Mouse (Mus musculus): ENCODE results near the gene Lmna. TPM values are rescaled to one million over a fixed set of nuclear protein-coding genes. Genes with fewer than 3 reads are reported as not detected.
A peak's percentile ranks its signal among the peaks of the same experiment; 100 is the strongest.

The Lmna gene
- total RNA-seq, 2 experiments from 2014 or later, result 42.0 to 49.3 TPM

DNA sequence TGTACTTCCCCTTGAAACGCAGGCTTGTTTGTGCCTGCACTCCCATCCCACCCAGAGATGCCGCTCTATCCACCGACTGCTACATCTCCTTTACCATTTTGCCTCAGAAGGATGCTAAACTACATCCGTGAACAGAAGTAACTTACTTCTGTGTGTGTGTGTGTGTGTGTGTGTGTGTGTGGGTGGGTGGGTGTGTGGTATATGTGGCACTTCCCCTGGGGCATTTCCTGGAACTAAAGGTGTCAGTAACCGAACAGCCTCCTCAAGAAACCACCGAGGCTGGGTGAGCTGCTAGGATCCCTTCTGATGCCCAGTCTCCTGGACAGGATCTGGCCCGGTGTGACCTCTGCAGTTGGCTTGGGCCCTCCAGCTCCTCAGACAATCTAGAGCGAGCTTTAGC is 55.8 kb downstream of the Lmna start:
- no peak for DNase-seq (ENCODE audit: low spot score in 2 of 2)

- no peak for DNase-seq (ENCODE audit: low spot score in 2 of 2)
These were observed 56.4 kb downstream of the Lmna start for GRCm38 (mm10) chr3:88453369-88453768.

GRCm38 (mm10) chr3:88452716-88453115 is 57.0 kb downstream of the Lmna start:
- DNase-seq (ENCODE audit: low spot score in 2 of 2), result no peak

DNA sequence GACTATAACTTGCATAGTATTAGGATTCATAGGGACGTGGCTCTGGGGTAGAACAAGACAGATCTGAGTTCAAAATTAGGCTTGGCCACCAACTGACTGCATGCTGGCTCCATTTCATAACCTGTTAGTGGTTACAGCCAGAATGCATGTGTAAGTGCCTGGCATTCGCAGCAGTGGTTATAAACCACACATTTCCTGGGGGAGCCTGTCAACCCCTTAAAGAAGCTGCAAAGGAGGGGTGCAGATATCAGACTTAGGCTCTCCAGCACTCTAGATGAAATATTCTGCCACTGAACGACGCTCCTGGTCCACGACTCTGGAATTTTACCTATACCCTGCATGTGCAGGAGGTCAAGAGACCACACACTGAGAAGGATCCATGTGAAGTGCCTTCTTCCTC is 57.5 kb downstream of the Lmna start:
- DNase-seq (ENCODE audit: low spot score in 2 of 2), result no peak

DNA sequence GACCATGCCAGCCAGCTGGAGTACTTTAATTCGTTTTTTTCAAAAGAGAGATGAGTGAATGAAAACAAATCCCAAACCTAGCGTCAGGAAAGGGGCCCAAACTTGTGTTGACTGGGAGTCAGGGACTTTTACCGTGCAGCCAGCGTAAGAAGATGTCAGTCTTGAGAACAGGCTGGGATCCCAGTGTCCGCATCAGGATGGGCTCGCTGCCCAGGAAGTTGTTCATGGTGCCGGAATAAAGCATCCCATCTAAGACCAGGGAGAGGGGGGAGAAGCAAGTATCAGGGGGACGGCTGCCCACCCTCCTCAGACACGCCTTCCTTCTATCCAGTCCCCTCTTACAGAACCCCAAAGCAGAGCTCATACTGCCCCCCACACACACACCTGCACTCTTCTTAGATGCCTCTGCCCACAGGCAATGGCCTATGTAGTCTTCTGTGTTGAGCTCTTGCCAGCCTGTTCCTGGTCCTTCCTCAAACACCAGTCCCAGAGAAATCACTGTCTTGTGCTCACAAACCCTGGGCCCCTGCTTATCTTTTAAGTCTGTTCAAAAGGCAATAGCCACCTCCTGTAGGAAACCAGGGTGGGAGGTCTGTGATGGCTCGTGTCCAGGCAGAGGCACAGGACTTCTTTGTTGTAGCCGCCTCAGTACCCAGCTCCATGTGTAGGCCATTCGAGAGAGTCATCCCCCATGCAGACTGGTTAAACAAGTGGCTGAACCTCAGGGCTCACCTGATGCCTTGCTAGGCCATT is 59.2 kb downstream of the Lmna start:
- no peak for DNase-seq (ENCODE audit: low spot score in 2 of 2)

DNA sequence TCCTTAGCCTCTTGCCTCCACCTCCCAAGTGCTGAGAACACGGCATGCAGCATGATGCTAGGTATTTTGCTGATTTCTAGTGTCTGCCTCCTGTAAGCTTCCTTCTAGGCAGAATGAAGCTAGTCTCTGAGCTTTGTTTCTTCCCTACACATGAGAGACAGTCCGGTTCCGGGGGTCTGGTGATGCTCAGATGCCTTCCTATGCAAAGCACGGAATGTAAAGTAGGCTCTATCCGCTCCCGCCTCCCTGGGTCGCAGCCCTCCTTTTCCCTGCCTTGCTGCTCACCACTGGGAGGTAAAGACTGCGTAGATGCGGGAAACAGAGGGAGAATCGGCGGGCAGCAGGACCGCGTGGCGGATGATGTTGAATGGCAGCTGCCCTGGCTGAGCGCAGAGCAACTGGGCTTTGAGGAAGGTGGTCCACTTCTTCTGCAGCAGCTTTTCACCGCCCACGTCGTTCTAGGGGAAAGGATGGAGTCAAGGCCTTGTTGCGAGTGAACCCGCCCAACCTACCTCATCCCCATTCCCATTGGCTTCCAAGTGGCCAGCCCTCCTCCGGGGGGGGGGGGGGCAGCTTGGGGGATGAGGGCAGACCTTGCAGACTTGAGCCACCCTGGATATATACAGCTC is 60.2 kb downstream of the Lmna start:
- DNase-seq (ENCODE audit: low spot score in 2 of 2), result no peak

DNA sequence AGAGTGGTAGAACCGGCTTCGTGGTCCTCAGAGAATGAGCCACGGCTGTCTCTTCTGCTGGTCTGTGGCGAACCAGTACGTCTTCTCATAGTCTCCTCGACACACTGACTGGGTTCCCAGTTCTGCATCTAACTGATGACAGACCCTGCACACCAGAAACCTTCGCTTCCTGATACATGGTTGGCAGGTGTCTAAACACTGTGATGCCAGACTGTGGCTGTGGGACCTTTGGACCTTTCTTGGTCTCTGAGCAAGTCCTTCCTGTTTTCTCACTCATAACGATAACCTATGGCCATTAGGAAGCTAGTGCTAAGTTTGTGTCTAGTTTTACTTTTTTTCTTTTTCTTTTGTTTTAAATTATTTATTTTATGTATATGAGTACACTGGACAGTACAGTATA is 61.3 kb downstream of the Lmna start:
- no peak for DNase-seq (ENCODE audit: low spot score in 2 of 2)

DNA sequence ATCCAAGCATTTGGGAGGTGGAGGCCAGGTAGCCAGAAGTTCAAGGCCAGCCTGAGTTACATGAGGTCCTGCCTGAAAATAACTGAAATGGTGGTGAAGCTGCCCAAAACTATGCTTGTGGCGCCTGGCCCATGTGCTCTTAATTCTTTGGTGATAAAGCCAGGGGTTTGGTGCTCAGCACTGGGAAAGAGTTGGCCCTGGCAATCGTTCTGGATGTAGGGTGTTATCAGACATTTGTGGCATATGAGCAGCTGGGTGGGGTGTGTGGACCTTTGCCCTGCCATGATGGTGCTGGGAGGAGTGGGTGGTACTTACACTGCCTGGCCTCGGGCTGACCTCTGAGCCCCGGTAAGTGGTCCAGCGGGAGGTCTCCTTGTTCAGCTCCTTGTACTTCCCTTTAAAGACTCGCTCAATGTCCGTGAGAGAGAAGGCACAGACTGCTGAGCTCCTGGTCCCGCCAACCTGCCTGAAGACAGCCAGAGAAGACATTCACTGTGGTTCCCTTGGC is 62.0 kb downstream of the Lmna start:
- no peak for DNase-seq (ENCODE audit: low spot score in 2 of 2)

DNA sequence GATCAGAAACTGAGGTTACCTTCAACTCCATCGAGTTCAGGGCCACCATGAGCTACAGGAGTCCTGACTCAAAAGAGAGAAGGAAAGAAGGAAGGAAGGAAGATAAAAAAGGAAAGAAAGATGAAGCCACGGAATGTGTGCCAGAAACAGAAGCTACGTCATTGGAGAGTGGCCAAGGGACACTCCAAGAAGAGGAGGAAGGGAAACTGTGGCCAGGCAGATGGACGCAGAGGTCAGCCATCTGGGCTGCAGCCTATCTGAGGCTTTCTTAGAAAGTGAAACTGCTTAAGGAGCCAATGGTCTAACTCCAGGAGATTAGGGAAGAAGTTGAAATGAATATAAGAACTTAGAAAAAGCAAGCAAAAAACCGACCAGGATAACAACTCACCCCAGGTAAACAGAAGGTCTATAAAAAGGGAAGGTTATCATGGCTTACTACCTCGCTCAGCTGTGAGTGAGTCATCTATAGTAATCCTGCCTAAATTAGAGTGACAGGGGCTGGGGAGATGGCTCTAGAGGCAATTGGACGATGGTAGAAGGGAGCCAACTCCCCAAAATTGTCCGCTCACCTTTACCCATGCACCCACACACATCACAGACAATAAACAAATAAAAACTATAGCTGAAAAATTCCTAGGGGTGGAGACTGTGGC is 63.2 kb downstream of the Lmna start:
- no peak for DNase-seq (ENCODE audit: low spot score in 2 of 2)

GRCm38 (mm10) chr3:88442888-88443287 is 66.9 kb downstream of the Lmna start:
- DNase-seq (ENCODE audit: low spot score in 2 of 2), result no peak

DNA sequence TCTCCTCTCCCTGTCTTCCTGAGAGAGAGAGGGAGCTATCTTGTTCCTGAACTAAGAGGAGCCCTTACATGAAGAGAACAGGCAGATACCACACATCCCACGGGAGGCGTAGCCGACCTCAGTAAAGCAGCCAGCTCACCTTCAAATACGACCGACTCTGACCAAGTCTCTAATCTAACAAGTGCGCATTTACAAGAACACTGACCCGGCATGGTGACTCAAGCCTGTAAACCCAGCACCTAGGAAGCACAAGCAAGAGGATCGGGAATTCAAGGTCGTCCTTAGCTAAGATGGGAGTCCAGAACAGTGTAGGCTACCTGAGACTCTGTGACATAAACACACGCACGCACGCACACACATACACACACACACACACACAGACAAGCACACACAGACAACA is 67.3 kb downstream of the Lmna start:
- DNase-seq (ENCODE audit: low spot score in 2 of 2), result no peak

- DNase-seq (ENCODE audit: low spot score in 2 of 2), result peak in 1 of 2 experiments; percentile 56
These were observed 69.0 kb downstream of the Lmna start for GRCm38 (mm10) chr3:88440500-88441381.

GRCm38 (mm10) chr3:88439582-88439981 is 70.2 kb downstream of the Lmna start:
- no peak for DNase-seq (ENCODE audit: low spot score in 2 of 2)

DNA sequence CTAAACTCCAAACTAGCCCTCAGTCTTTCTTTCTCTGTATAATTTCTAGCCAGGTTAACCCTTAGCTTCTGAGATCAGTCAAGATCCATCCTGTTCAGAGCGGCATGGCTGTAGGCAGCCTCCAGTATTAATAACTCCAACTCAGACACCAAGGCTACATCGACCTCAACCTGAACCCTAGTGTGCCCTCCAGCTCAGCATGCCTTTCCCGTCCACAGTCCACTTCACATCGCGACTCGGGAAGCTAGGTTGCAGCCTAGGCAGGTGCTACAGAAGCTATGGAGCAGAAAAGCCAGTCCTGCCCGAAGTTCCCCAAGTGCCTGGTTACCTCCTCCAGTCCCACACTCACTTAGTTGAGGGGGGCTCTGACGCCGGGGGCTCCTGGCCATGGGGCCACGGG is 72.3 kb downstream of the Lmna start:
- no peak for DNase-seq (ENCODE audit: low spot score in 2 of 2)

DNA sequence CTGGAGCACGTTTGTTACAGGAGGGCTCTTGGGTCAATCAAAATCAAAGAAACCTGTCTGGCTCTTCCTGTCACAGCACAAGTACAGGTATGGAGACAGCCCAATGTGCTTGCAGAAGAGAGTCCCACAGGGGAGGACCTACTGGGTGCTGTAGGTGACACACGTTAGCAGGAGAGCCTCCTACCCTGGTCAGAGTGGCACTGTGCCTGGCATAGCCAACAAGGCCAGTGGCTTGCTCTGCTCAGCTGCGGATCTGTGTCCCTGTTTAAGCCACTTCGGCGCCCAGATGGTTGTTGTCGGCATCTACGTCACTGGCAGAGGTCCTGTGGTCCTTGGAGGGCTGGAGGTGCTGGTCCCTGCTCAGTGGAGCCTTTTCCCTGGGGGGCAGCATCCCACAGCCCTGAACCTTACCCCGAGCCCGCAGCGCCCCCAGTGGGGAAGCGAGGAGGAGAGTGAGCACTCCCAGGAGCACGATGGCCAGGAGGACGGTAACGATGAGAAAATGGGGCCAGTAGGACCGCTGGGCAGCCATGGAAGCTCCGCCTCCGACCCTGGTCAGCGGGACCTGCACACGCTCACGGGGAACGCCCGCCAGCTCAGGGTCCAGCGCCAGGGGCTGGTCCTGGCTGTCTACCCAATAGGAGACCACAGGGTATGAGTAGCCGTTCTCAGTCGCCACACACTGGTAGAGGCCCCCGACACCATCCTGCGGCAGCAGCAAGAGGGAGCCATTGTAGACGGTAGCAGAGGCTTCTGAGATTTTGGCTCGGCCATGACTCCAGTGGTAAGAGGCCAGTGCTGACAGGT is 73.2 kb downstream of the Lmna start:
- DNase-seq (ENCODE audit: low spot score in 2 of 2), result peak; percentile 47 to 62

- peak; percentile 54 to 71 for DNase-seq (ENCODE audit: low spot score in 2 of 2)
These were observed 74.2 kb downstream of the Lmna start for GRCm38 (mm10) chr3:88435515-88435914.
